Mouse (Mus musculus): ENCODE data around the gene Muc5ac. TPM values are rescaled to one million over a fixed set of nuclear protein-coding genes. Genes with fewer than 3 reads are reported as not detected.

Gene Muc5ac
- polyA plus RNA-seq, 1 experiment from 2014 or later: not detected

DNA sequence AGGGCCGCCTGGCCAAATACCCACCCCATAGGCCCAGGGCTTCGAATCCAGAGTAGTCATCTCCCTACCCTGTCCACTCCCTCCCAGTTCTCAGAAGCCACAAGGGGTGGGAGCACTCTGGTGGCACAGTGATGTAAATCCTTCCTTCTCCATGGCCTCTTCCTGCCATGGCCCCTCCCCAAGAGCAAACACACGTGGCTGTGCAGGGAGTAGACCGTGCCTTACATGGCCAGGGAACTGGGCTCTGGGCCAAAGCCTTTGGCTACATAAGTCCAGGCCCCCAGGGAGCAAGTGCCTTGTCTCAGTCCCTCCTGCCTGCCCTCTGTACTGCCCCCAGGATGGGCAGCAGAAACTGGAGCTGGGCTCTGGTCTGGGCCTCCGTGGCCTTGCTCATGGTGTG is 50.0 kb downstream of the Muc5ac start, which contains the start of gene Muc5b:
Gene Muc5b (plus strand): TSS at position 292 of the 400 bp plus-strand sequence.
- ATAC-seq (ENCODE audit: low FRiP score, low read depth): no peak
- H3K36me3 ChIP-seq: no peaks in the 10 kb centered on the region
- WGBS: 59% methylated on average over 5 of the region's 5 CpGs

DNA sequence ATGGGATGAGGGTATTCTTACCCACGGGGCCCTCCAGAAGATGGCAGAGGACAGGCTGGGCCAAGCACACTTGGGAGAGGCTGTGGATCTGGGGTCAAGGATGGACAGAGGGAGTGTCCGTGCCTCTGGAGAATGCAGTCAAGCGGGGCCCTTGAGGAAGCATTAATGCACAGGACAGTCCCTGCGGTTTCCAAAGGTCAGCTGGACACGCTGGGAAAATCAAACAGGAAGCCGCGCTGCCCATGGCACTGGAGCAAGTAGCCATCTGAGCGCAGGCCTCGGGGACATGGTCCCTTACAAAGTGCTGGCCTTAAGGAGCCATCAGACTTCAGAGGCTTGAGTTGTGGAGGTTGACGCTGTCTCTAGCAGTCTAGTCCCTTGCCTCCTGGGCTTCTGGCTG is 51.6 kb downstream of the Muc5ac start:
- Histone ChIP-seq H3K4me2 (replicated peaks) (no peak overlapping the region), H3K9me3 (no peaks in the 10 kb centered on the region), H3K4me3 (no peak overlapping the region), H3K9ac (no peak overlapping the region), H3K27me3 (no peaks in the 10 kb centered on the region), H3K36me3 (no peaks in the 10 kb centered on the region), H3K4me1 (no peaks in the 10 kb centered on the region), H3K27ac (no peak overlapping the region)
- WGBS: 86% methylated on average over 10 of the region's 10 CpGs
- ATAC-seq (ENCODE audit: low FRiP score, low read depth): no peak

More for the DNA sequence above, 50.0 kb downstream of the Muc5ac start, which contains the start of gene Muc5b:
- Histone ChIP-seq H3K4me2 (replicated peaks) (no peak within 1 kb of the TSS), H3K4me1 (no peaks in the 10 kb centered on the region), H3K27me3 (no peaks in the 10 kb centered on the region), H3K9ac (no peak within 1 kb of the TSS), H3K9me3 (no peaks in the 10 kb centered on the region), H3K27ac (no peak within 1 kb of the TSS), H3K4me3 (no peak within 1 kb of the TSS)

DNA sequence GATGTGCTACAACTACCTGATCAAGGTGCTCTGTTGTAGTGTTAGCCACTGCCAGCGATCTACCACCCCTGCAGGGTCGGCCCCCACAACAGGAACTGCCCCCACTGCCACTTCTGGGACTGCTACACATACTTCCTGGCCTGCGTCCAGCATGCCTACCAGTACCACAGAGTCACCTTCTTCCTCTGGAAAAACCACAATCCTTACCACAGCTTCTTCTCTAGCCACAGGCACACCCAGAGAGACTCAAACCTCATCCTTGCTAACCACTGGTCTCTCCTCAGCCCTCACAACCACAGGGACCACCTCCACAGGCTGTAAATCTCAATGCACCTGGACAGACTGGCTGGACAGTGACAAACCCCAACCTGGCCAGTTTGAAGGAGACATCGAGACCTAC is 72.3 kb downstream of the Muc5ac start:
- no peak overlapping the region for H3K4me3 ChIP-seq
- H3K9me3 ChIP-seq: no peaks in the 10 kb centered on the region
- H3K27ac ChIP-seq: no peak overlapping the region
- H3K27me3 ChIP-seq: no peaks in the 10 kb centered on the region
- WGBS: 84% methylated on average over 4 of the region's 4 CpGs
- H3K4me2 ChIP-seq (replicated peaks): no peak overlapping the region
- H3K4me1 ChIP-seq: no peaks in the 10 kb centered on the region
- ATAC-seq (ENCODE audit: low FRiP score, low read depth): no peak
- H3K36me3 ChIP-seq: no peaks in the 10 kb centered on the region
- H3K9ac ChIP-seq: no peak overlapping the region

Other genes starting within 250 kb of the Muc5ac start
- gene Chid1, start 249.1 kb upstream of the Muc5ac start, polyA plus RNA-seq (2015; fragmentation: Nextera tagmentation; extraction: Ambion mirVana): 42.9 and 43.5 TPM in 2 replicates
- gene Ap2a2, start 226.8 kb upstream of the Muc5ac start, polyA plus RNA-seq (2015; fragmentation: Nextera tagmentation; extraction: Ambion mirVana): 86.6 and 93.4 TPM in 2 replicates
- gene Muc6, start 133.7 kb upstream of the Muc5ac start, polyA plus RNA-seq (2015; fragmentation: Nextera tagmentation; extraction: Ambion mirVana): 0.18 and 0.32 TPM in 2 replicates
- gene Muc2, start 98.6 kb upstream of the Muc5ac start, polyA plus RNA-seq (2015; fragmentation: Nextera tagmentation; extraction: Ambion mirVana): 0.32 and 1.1 TPM in 2 replicates
- 0.03 TPM in 1 of 2 replicates, not detected in the other for gene Muc5b, start 50.1 kb downstream of the Muc5ac start, polyA plus RNA-seq (2015; fragmentation: Nextera tagmentation; extraction: Ambion mirVana)
- 37.7 and 38.5 TPM in 2 replicates for gene Tollip, start 129.5 kb downstream of the Muc5ac start, polyA plus RNA-seq (2015; fragmentation: Nextera tagmentation; extraction: Ambion mirVana)
- 0.83 and 0.95 TPM in 2 replicates for gene Brsk2, start 160.8 kb downstream of the Muc5ac start, polyA plus RNA-seq (2015; fragmentation: Nextera tagmentation; extraction: Ambion mirVana)